Mouse (Mus musculus): Measurements from ENCODE around the gene Ptprb. TPM values are rescaled to one million over a fixed set of nuclear protein-coding genes. Genes with fewer than 3 reads are reported as not detected.
A peak's percentile ranks its signal among the peaks of the same experiment; 100 is the strongest.

The Ptprb gene
- 10 to 100 TPM; 16.3 to 23.0 TPM for total RNA-seq (2021)

GRCm38 (mm10) chr10:116275280-116275679, at the start of gene Ptprb:
Ptprb (plus strand) TSS chr10:116275523.
- intact Hi-C loops (cut with DNase I) = no loop called here
- DNase-seq (ENCODE audit: low spot score in 2 of 2) = no peak

- intact Hi-C loops (cut with DNase I) = no loop called here
- no peak for DNase-seq (ENCODE audit: low spot score in 2 of 2)
These were observed 40.0 kb upstream of the Ptprb start for GRCm38 (mm10) chr10:116235299-116235698.

- intact Hi-C loops (cut with DNase I) = no loop called here
- DNase-seq (ENCODE audit: low spot score in 2 of 2) = peak in 1 of 2 experiments; percentile 31
These were observed 33.1 kb upstream of the Ptprb start for GRCm38 (mm10) chr10:116242200-116242599.

GRCm38 (mm10) chr10:116243373-116243772, 31.9 kb upstream of the Ptprb start:
- intact Hi-C loops (cut with DNase I) = no loop called here
- DNase-seq (ENCODE audit: low spot score in 2 of 2) = no peak

GRCm38 (mm10) chr10:116245632-116246031, 29.7 kb upstream of the Ptprb start:
- DNase-seq (ENCODE audit: low spot score in 2 of 2) = no peak
- intact Hi-C loops (cut with DNase I) = no loop called here

GRCm38 (mm10) chr10:116252668-116253067, 22.7 kb upstream of the Ptprb start:
- DNase-seq (ENCODE audit: low spot score in 2 of 2) = no peak
- intact Hi-C loops (cut with DNase I) = no loop called here

GRCm38 (mm10) chr10:116253972-116254371, 21.4 kb upstream of the Ptprb start:
- intact Hi-C loops (cut with DNase I) = no loop called here
- DNase-seq (ENCODE audit: low spot score in 2 of 2) = no peak

- intact Hi-C loops (cut with DNase I) = no loop called here
- no peak for DNase-seq (ENCODE audit: low spot score in 2 of 2)
These were observed 16.0 kb upstream of the Ptprb start for GRCm38 (mm10) chr10:116259298-116259697.

GRCm38 (mm10) chr10:116260658-116261433, 14.5 kb upstream of the Ptprb start:
- intact Hi-C loops (cut with DNase I) = no loop called here
- peak; percentile 46 to 79 for DNase-seq (ENCODE audit: low spot score in 2 of 2)

GRCm38 (mm10) chr10:116261559-116261958, 13.8 kb upstream of the Ptprb start:
- no peak for DNase-seq (ENCODE audit: low spot score in 2 of 2)

GRCm38 (mm10) chr10:116264521-116264920, 10.8 kb upstream of the Ptprb start:
- DNase-seq (ENCODE audit: low spot score in 2 of 2) = no peak
- intact Hi-C loops (cut with DNase I) = no loop called here

More at GRCm38 (mm10) chr10:116261559-116261958, 13.8 kb upstream of the Ptprb start:
- intact Hi-C loops (cut with DNase I) = no loop called here

GRCm38 (mm10) chr10:116266561-116267433, 8.5 kb upstream of the Ptprb start:
- DNase-seq (ENCODE audit: low spot score in 2 of 2) = peak in 1 of 2 experiments; percentile 58
- intact Hi-C loops (cut with DNase I) = loop anchor here (5.0 kb wide), 1 partner anchor 59 kb away; no protein-coding TSS in a partner anchor

- no peak for DNase-seq (ENCODE audit: low spot score in 2 of 2)
- intact Hi-C loops (cut with DNase I) = loop anchor here (5.0 kb wide), 1 partner anchor 60 kb away; no protein-coding TSS in a partner anchor
These were observed 7.9 kb upstream of the Ptprb start for GRCm38 (mm10) chr10:116267434-116267822.

- intact Hi-C loops (cut with DNase I) = loop anchor here (5.0 kb wide), 1 partner anchor 61 kb away; no protein-coding TSS in a partner anchor
- DNase-seq (ENCODE audit: low spot score in 2 of 2) = no peak
These were observed 7.0 kb upstream of the Ptprb start for GRCm38 (mm10) chr10:116268343-116268742.

- intact Hi-C loops (cut with DNase I) = no loop called here
- DNase-seq (ENCODE audit: low spot score in 2 of 2) = no peak
These were observed 4.5 kb upstream of the Ptprb start for GRCm38 (mm10) chr10:116270646-116271469.

GRCm38 (mm10) chr10:116271470-116271915, 3.8 kb upstream of the Ptprb start:
- intact Hi-C loops (cut with DNase I) = no loop called here
- no peak for DNase-seq (ENCODE audit: low spot score in 2 of 2)

- intact Hi-C loops (cut with DNase I) = no loop called here
- no peak for DNase-seq (ENCODE audit: low spot score in 2 of 2)
These were observed 3.2 kb upstream of the Ptprb start for GRCm38 (mm10) chr10:116272156-116272555.

- intact Hi-C loops (cut with DNase I) = no loop called here
- no peak for DNase-seq (ENCODE audit: low spot score in 2 of 2)
These were observed 11.5 kb downstream of the Ptprb start for GRCm38 (mm10) chr10:116286697-116287344.

GRCm38 (mm10) chr10:116288130-116288529, 12.8 kb downstream of the Ptprb start:
- no peak for DNase-seq (ENCODE audit: low spot score in 2 of 2)
- intact Hi-C loops (cut with DNase I) = no loop called here
